Mouse (Mus musculus): ENCODE data around the gene Usp18. TPM values are rescaled to one million over a fixed set of nuclear protein-coding genes. Genes with fewer than 3 reads are reported as not detected.

Usp18 gene
- polyA plus RNA-seq, 1 experiment, result 0.08 TPM

DNA sequence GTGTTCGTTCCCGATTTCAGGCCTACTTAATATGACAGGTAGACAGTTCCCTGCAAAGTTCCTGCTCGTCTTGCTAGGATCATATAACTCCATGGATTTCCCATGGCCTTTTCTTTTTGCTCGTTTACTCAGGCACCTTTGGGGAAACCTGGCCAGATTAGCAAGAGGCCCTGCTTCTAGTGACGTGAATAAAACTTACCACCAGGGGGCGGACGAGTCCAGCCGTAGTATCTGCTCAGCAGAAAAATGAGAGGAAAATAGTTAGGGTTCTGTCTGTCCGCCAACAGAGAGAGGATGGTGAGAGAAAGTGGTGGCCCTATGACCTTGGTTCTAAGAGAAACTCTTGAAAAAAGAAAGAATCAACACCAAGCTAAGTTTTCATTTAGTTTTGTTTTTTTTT lies 14.8 kb downstream of the Usp18 start:
- TF ChIP-seq GATA1 (IDR thresholded peaks at IDR 0.05; ENCODE audit: low read length), result no peak

GRCm38 (mm10) chr6:121261233-121261632 lies 15.5 kb downstream of the Usp18 start:
- no peak for TF ChIP-seq GATA1 (IDR thresholded peaks at IDR 0.05; ENCODE audit: low read length)

DNA sequence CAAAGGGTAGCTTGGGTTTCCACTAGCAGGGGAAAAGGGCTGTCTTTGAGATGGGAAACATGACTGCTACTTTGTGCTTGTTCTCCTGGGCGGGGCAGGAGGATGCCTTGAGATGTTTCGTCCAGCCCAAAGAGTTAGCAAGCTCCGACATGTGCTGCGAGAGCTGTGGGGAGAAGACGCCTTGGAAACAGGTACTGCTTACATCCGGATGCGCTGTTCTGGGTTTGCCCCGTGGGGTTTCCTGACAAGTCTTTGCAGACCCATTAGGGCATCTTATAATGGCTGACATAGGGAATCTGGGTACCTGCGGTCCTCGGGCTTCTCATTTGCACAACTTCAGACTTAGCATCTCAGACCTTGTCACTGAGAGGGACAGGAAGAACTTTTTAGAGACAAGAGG lies 16.3 kb downstream of the Usp18 start:
- TF ChIP-seq GATA1 (IDR thresholded peaks at IDR 0.05; ENCODE audit: low read length), result no peak

DNA sequence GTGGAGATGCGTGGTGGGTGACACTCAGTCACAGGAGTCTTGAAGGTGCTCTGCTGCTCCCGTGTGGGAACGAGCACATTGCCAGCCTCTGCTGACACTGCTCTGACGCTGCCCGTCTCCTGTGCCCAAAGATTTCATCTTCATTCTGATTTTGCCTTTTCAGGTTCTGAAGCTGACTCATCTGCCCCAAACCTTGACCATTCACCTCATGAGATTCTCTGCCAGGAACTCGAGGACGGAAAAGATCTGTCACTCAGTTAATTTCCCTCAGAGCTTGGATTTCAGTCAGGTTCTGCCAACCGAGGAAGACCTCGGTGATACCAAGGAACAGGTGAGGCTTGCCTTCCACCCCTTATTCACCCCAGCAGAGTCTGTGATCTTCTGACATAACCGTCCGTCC lies 16.8 kb downstream of the Usp18 start:
- no peak for TF ChIP-seq GATA1 (IDR thresholded peaks at IDR 0.05; ENCODE audit: low read length)

DNA sequence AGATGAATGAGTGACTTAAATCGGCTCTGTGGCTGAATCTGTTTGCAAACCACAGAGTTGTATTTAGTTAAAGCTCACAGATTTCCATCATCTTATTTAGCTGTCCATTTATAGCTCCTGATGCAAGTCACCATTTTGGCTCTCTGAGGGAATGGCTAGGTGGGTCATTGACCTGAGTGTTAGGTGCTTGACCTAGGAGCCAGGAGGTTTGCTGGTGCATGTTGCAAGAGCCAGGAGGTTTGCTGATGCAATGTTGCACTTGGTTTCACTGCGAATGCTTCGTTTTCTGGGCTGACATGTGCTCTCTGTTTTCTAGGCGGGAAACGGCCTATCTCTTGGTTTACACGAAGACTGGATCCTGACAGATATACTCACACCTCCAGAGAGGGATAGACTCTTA lies 24.4 kb downstream of the Usp18 start:
- no peak for TF ChIP-seq GATA1 (IDR thresholded peaks at IDR 0.05; ENCODE audit: low read length)

DNA sequence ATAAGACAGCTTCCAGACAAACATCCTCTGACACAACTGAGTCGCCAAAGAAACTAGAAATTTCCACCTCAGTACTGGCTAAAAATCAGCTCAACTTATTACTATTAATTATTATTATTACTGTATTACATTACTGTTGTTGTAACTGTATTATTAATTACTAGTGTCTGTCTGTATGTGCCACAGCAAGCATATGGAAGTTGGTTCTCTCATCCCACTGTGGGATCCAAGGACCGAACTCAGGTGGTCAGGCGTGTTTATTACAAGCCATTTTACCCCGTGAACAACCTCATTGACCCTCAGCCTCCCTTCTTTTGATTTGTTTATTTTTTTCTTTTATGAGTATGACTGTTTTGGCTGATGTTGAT lies 26.0 kb downstream of the Usp18 start:
- no peak for TF ChIP-seq GATA1 (IDR thresholded peaks at IDR 0.05; ENCODE audit: low read length)

DNA sequence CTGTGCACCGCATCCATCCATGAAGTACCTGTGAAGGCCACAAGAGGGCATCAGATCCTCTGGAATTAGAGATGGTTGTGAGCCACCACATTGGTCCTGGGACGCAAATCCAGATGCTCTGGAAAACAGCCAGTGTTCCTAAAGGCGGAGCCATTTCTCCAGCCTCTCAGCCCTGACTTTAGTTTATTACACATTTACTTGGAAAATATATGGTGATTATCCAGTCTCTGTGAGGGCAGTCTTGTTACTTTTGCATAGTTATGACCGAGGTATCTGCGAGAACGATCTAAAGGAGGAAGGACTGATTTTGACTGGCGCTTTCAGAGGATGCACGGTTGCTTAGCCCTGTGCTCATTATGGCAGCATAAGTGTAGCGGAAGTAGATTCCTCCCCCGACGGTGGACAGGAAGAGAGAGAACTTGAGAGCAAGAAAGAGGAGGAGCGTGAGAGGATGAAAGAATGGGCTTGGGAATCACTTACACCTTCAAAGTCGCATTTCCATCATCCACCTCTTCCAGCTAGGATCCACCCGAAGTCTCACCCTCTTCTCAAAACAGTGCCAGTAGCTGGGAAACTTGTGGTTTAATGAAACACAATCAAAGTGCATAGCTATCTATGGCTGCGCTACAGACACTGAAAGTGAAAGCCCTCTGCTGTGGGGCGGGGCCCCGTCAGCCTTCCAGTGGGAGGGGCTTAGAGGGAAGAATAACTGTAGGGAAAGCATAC lies 26.5 kb downstream of the Usp18 start:
- no peak for TF ChIP-seq GATA1 (IDR thresholded peaks at IDR 0.05; ENCODE audit: low read length)

DNA sequence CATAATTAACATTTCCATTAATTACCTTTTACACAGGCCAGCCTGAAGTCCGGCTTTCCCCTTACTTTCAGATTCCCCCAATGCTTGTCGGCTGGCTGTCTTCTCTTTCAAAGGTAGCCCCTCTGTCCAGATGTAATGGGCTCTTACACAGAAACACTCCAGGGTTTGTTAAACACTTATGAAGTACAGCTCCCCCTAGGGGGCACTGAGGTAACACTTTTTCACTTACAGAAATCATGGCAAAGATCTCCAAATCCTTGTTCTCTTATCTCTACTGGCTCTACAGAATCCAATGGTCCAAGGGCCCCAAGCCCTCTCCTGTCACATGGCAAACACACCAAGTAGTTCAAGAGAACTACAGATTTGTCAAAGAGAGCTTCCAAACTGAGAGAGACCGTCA lies 28.6 kb downstream of the Usp18 start:
- TF ChIP-seq GATA1 (IDR thresholded peaks at IDR 0.05; ENCODE audit: low read length), result no peak

- TF ChIP-seq GATA1 (IDR thresholded peaks at IDR 0.05; ENCODE audit: low read length), result no peak
Observed at GRCm38 (mm10) chr6:121284132-121284531, 38.4 kb downstream of the Usp18 start.

- TF ChIP-seq GATA1 (IDR thresholded peaks at IDR 0.05; ENCODE audit: low read length), result no peak
Observed at GRCm38 (mm10) chr6:121299317-121299716, 53.6 kb downstream of the Usp18 start.

DNA sequence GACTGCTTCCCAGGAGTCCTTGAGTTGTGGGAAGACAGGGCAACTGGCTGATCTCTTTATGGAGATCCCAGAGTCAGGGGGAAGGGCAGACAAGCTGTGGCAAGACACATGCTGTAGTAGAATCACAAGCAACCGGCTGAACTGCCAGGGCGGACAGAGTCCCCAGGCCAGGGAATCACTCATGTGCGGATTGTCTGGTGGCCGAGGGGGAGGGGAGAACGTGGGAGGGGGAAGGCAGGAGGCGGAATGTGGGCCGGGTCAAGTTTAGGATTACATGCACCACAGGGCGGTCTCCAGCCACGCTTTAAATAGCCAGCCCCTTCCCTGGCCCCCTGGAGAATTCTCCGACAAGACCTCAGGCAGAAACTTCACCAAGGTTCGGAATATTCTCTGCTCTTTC lies 54.2 kb downstream of the Usp18 start, which contains the start of gene Slc6a13:
Slc6a13 (plus strand) TSS at position 274 of the 400 bp plus-strand sequence.
- no peak for TF ChIP-seq GATA1 (IDR thresholded peaks at IDR 0.05; ENCODE audit: low read length)

GRCm38 (mm10) chr6:121300504-121300903 lies 54.8 kb downstream of the Usp18 start:
- no peak for TF ChIP-seq GATA1 (IDR thresholded peaks at IDR 0.05; ENCODE audit: low read length)

GRCm38 (mm10) chr6:121303466-121304220 lies 57.9 kb downstream of the Usp18 start:
- TF ChIP-seq GATA1 (IDR thresholded peaks at IDR 0.05; ENCODE audit: low read length), result no peak

- no peak for TF ChIP-seq GATA1 (IDR thresholded peaks at IDR 0.05; ENCODE audit: low read length)
Observed at GRCm38 (mm10) chr6:121304630-121305029, 58.9 kb downstream of the Usp18 start.

DNA sequence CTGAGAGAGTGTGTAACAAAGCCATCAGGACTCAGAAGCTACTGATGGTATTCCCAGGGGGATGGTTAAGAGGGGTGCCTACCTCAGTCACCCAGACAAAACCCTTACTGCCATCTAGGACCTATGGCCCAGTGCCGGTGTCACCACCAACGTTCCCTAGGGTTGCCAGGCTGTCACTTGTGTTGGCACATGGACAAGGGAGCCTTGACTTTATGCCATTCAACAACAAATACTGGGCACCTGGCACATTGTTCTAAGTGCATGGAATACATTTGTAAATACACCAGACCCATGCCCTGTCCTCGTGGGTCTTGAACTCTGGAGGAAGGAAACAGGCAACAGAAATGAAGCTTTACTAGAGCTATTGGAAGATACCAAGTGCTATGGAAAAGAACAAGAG lies 59.9 kb downstream of the Usp18 start:
- no peak for TF ChIP-seq GATA1 (IDR thresholded peaks at IDR 0.05; ENCODE audit: low read length)

- no peak for TF ChIP-seq GATA1 (IDR thresholded peaks at IDR 0.05; ENCODE audit: low read length)
Observed at GRCm38 (mm10) chr6:121310984-121311383, 65.3 kb downstream of the Usp18 start.

DNA sequence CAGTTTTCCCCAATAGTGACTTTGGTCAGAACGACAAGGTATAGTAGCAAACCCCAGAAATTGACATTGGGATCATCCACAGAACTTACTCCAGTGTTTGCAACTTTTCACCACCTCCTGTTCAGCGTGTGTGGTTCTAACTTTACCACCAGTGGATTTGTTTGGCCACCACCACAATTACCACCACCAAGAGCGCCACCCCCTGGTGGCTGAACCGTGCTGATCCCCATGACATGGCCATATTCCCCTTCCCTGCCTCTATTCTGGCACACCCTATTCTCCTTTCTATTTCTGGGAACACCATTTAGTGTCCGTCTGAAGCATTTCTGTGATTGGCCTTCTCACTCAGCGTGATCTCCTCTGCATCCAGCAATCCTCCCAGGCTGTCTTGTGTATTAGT lies 73.4 kb downstream of the Usp18 start:
- no peak for TF ChIP-seq GATA1 (IDR thresholded peaks at IDR 0.05; ENCODE audit: low read length)

Other genes with a start within 250 kb of the Usp18 start
- 48.1 and 48.7 TPM in 2 replicates for gene Mical3, start 114.9 kb upstream of the Usp18 start, polyA plus RNA-seq (2012)
- 5.6 and 7.6 TPM in 2 replicates for gene Pex26, start 62.2 kb upstream of the Usp18 start, polyA plus RNA-seq (2012)
- not detected in 2 replicates for gene Tuba8, start 35.2 kb upstream of the Usp18 start, polyA plus RNA-seq (2012)
- gene Slc6a13, start 54.3 kb downstream of the Usp18 start, polyA plus RNA-seq (2012), result 5.4 and 7.9 TPM in 2 replicates
- not detected in 2 replicates for gene Slc6a12, start 97.2 kb downstream of the Usp18 start, polyA plus RNA-seq (2012)
- not detected in 2 replicates for gene Iqsec3, start 227.8 kb downstream of the Usp18 start, polyA plus RNA-seq (2012)